Mouse (Mus musculus) myocyte (in vitro differentiated cells): ENCODE data around the gene Pknox2.

Source experiments
- CEBPB ChIP-seq: IDR thresholded peaks from 2 replicates; pipeline ENCODE4 v1.6.1; 2011; ENCODE audit warnings: mild to moderate bottlenecking, moderate library complexity; ENCODE audit not compliant: poor library complexity, insufficient read depth, severe bottlenecking
- E2F4 ChIP-seq: IDR thresholded peaks from one replicate; pipeline ENCODE4 v1.6.1; 2011; ENCODE audit warnings: mild to moderate bottlenecking, control low read depth, moderate library complexity; ENCODE audit not compliant: insufficient read depth
- MAX ChIP-seq: IDR thresholded peaks from one replicate; pipeline ENCODE4 v1.6.1; 2011; ENCODE audit warnings: low read depth, mild to moderate bottlenecking, control low read depth
- MYOD1 ChIP-seq, 3 experiments: IDR thresholded peaks; one replicate each; pipeline ENCODE4 v1.6.1; 2011; ENCODE audit warnings: control low read depth in 2 of 3, low read depth in 2 of 3, mild to moderate bottlenecking in 2 of 3, moderate library complexity in 1 of 3; ENCODE audit not compliant: insufficient read length in 2 of 3, control insufficient read depth in 1 of 3
- POLR2A ChIP-seq: IDR thresholded peaks from one replicate; pipeline ENCODE4 v1.6.1; 2011; ENCODE audit warnings: low read depth, mild to moderate bottlenecking, control low read depth, moderate library complexity; ENCODE audit not compliant: insufficient read length
- POLR2AphosphoS2 ChIP-seq: IDR thresholded peaks from one replicate; pipeline ENCODE4 v1.6.1; 2011; ENCODE audit warnings: low read depth, control low read depth; ENCODE audit not compliant: insufficient read length
- REST ChIP-seq: IDR thresholded peaks from one replicate; pipeline ENCODE4 v1.6.1; 2011; ENCODE audit warnings: mild to moderate bottlenecking, control low read depth, moderate library complexity; ENCODE audit not compliant: insufficient read depth, insufficient read length
- TCF12 ChIP-seq: IDR thresholded peaks from one replicate; pipeline ENCODE4 v1.6.1; 2011; ENCODE audit warnings: mild to moderate bottlenecking, control low read depth; ENCODE audit not compliant: poor library complexity, insufficient read depth, severe bottlenecking
- TCF3 ChIP-seq: IDR thresholded peaks from one replicate; pipeline ENCODE4 v1.6.1; 2011; ENCODE audit warnings: low read depth, control low read depth; ENCODE audit not compliant: insufficient read length
- USF1 ChIP-seq: IDR thresholded peaks from one replicate; pipeline ENCODE4 v1.6.1; 2011; ENCODE audit warnings: low read depth, mild to moderate bottlenecking, control low read depth, moderate library complexity

GRCm38 (mm10) chr9:37181596-37181995, 34.4 kb upstream of the Pknox2 start:
- TF ChIP-seq MAX (no peak), POLR2A (no peak), USF1 (no peak), CEBPB (no peak), POLR2AphosphoS2 (no peak), TCF12 (no peak), REST (no peak), E2F4 (no peak), TCF3 (no peak), MYOD1 (IDR thresholded peaks at IDR 0.05; ENCODE audit: control insufficient read depth in 1 of 3, insufficient read length in 2 of 3, low read depth in 2 of 3) (no peak)
